Mouse (Mus musculus) liver, adult 2 months (tissue): ENCODE data around the gene Lamp1.

Source experiments
- CTCF ChIP-seq: fragments of 200-500 bp; IDR thresholded peaks from 2 replicates; pipeline ENCODE4 v1.5.1; 2011; ENCODE audit warnings: low read depth, low read length, control low read depth
- POLR2A ChIP-seq: fragments of 200-500 bp; IDR thresholded peaks from 2 replicates; pipeline ENCODE4 v1.6.1; 2011; ENCODE audit warnings: low read length, control low read depth; ENCODE audit not compliant: insufficient read depth; ENCODE audit errors: extremely low read depth

DNA sequence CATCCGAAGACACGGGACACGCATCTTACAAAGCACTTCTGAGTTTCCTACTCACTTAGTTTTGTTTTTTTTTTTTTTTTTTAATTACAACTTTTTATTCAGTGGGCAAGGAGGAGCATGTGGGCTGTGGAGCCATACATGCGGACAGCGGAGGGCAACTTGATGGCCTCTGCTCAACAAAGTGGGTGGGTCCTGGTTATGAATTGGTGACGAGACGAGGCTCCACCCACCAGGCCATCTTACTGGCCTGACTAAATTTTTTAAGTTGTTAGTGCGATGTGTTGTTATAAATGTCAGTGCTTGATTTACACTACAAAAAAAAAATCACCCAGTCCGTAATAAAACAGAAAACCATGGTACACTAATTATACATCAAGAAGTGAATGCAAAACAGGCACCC is 21.4 kb downstream of the Lamp1 start:
- TF ChIP-seq CTCF (no peak), POLR2A (no peak)
